Mouse (Mus musculus) ES-Bruce4 (cell line): Measurements from ENCODE around the gene Mllt6. TPM values are rescaled to one million over a fixed set of nuclear protein-coding genes. Genes with fewer than 3 reads are reported as not detected.
A peak's percentile ranks its signal among the peaks of the same experiment; 100 is the strongest.

ENCODE experiments used
- H3K27ac ChIP-seq: 2 replicates; pipeline ENCODE4 v1.5.1; 2012; ENCODE audit warnings: low read length, inconsistent platforms; ENCODE audit not compliant: insufficient read depth
- H3K27me3 ChIP-seq: 2 replicates; pipeline ENCODE4 v1.6.1; 2012; ENCODE audit warnings: mild to moderate bottlenecking, low read length, inconsistent platforms; ENCODE audit not compliant: control insufficient read depth, poor library complexity, insufficient read depth, severe bottlenecking
- H3K36me3 ChIP-seq: 2 replicates; pipeline ENCODE4 v1.6.1; 2012; ENCODE audit warnings: inconsistent platforms, mild to moderate bottlenecking, low read length, moderate library complexity; ENCODE audit not compliant: control insufficient read depth, poor library complexity, insufficient read depth, severe bottlenecking
- H3K4me1 ChIP-seq: one replicate; pipeline ENCODE4 v1.8.1; 2011; ENCODE audit warnings: low read length; ENCODE audit not compliant: control insufficient read depth, insufficient read depth
- H3K4me3 ChIP-seq: 2 replicates; pipeline ENCODE4 v1.5.1; 2011; ENCODE audit warnings: low read depth, mild to moderate bottlenecking, low read length
- H3K9ac ChIP-seq: 2 replicates; pipeline ENCODE4 v1.6.1; 2012; ENCODE audit warnings: low read depth, mild to moderate bottlenecking, inconsistent platforms; ENCODE audit not compliant: poor library complexity, severe bottlenecking
- H3K9me3 ChIP-seq: replicated peaks from 2 replicates; pipeline ENCODE4 v1.6.1; 2012; ENCODE audit warnings: mild to moderate bottlenecking, low read length, inconsistent platforms; ENCODE audit not compliant: control insufficient read depth, poor library complexity, insufficient read depth, severe bottlenecking
- CTCF ChIP-seq: IDR thresholded peaks from one replicate; pipeline ENCODE4 v1.8.1; 2011; ENCODE audit warnings: low read depth, low read length
- EP300 ChIP-seq: IDR thresholded peaks from 2 replicates; pipeline ENCODE4 v1.6.1; 2011; ENCODE audit warnings: low read depth, low read length; ENCODE audit not compliant: insufficient read depth
- POLR2A ChIP-seq: IDR thresholded peaks from one replicate; pipeline ENCODE4 v1.8.1; 2011; ENCODE audit warnings: low read length; ENCODE audit not compliant: insufficient read depth
- polyA plus RNA-seq: library from polyadenylated mRNA; stranded (reverse); fragments of >200 nt; gene quantifications from 2 replicates; pipeline ENCODE4 v1.2.4, GENCODE M21; 2011; ENCODE audit warnings: low read depth; ENCODE audit not compliant: missing spikeins, insufficient read depth, insufficient read length

Gene Mllt6
- polyA plus RNA-seq, 1 experiment, result 25.2 TPM

DNA sequence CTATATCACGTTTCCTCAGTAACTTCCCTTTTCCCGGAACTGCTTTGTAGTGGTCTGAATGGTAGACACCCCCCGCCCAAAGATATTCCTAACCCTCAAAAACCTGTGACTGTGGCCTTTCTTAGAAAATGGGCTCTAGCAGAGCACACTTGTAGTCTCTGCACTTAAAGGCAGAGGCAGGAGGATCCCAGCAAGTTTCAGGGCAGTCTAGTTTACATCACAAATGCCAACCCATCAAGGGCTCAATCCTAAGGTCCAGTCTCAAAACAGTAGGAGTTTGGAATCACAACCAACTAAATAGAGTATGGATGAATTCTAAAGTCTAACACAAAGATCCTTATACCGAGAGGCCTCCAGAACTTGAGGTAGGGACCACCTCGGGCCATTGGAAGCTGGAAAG is 37.7 kb upstream of the Mllt6 start:
- no peak overlapping the region for H3K4me3 ChIP-seq
- H3K9me3 ChIP-seq, result no peaks in the 10 kb centered on the region
- peaks cover 9% of the 10 kb centered on the region; the same call in 1 of the 2 replicates for H3K36me3 ChIP-seq
- H3K4me1 ChIP-seq, result peaks cover 1% of the 10 kb centered on the region
- H3K27me3 ChIP-seq, result no peaks in the 10 kb centered on the region
- H3K27ac ChIP-seq, result peak overlapping the region; percentile 29
- peak overlapping the region; percentile 61; the same call in 1 of the 2 replicates for H3K9ac ChIP-seq
- TF ChIP-seq POLR2A (no peak), CTCF (no peak), EP300 (no peak)

GRCm38 (mm10) chr11:97626431-97626830 is 36.8 kb upstream of the Mllt6 start:
- Histone ChIP-seq H3K4me3 (peak overlapping the region; percentile 15; the same call in 1 of the 2 replicates), H3K9me3 (no peaks in the 10 kb centered on the region), H3K27ac (peak overlapping the region; percentile 71), H3K4me1 (peaks cover 1% of the 10 kb centered on the region), H3K9ac (peak overlapping the region; percentile 61), H3K27me3 (no peaks in the 10 kb centered on the region), H3K36me3 (peaks cover 9% of the 10 kb centered on the region; the same call in 1 of the 2 replicates)
- TF ChIP-seq POLR2A (no peak), EP300 (peak; percentile 71; the same call in 1 of the 2 replicates), CTCF (no peak)

GRCm38 (mm10) chr11:97626850-97627249 is 36.4 kb upstream of the Mllt6 start:
- no peak for TF ChIP-seq POLR2A
- peak; percentile 83 for TF ChIP-seq EP300
- H3K36me3 ChIP-seq, result peaks cover 9% of the 10 kb centered on the region; the same call in 1 of the 2 replicates
- peaks cover 1% of the 10 kb centered on the region for H3K4me1 ChIP-seq
- H3K27ac ChIP-seq, result peak overlapping the region; percentile 44
- H3K27me3 ChIP-seq, result no peaks in the 10 kb centered on the region
- peak overlapping the region; percentile 99 for H3K9ac ChIP-seq
- H3K4me3 ChIP-seq, result peak overlapping the region; percentile 84
- H3K9me3 ChIP-seq, result no peaks in the 10 kb centered on the region

GRCm38 (mm10) chr11:97627556-97628302 is 35.5 kb upstream of the Mllt6 start:
- Histone ChIP-seq H3K27me3 (no peaks in the 10 kb centered on the region), H3K9ac (peak overlapping the region; percentile 99), H3K4me1 (peaks cover 1% of the 10 kb centered on the region), H3K9me3 (no peaks in the 10 kb centered on the region), H3K36me3 (peaks cover 9% of the 10 kb centered on the region; the same call in 1 of the 2 replicates), H3K4me3 (peak overlapping the region; percentile 84), H3K27ac (no peak overlapping the region; the same call in 1 of the 2 replicates)
- TF ChIP-seq EP300 (0 out of 2 replicates have a peak, but pooled peaks have one; percentile 11), POLR2A (no peak), CTCF (no peak)

- no peak overlapping the region for H3K27ac ChIP-seq
- peak overlapping the region; percentile 99 for H3K9ac ChIP-seq
- peaks cover 1% of the 10 kb centered on the region for H3K4me1 ChIP-seq
- no peaks in the 10 kb centered on the region for H3K9me3 ChIP-seq
- no peak for TF ChIP-seq POLR2A
- TF ChIP-seq CTCF, result no peak
- TF ChIP-seq EP300, result no peak
- peak overlapping the region; percentile 84 for H3K4me3 ChIP-seq
- H3K27me3 ChIP-seq, result no peaks in the 10 kb centered on the region
- peaks cover 9% of the 10 kb centered on the region; the same call in 1 of the 2 replicates for H3K36me3 ChIP-seq
Measured at GRCm38 (mm10) chr11:97628303-97628567, 35.0 kb upstream of the Mllt6 start.
